Mouse (Mus musculus) olfactory bulb, adult 2 months (tissue): Measurements from ENCODE around the gene Slc7a5.

ENCODE experiments used
- CTCF ChIP-seq: fragments of 200-500 bp; IDR thresholded peaks from 2 replicates; pipeline ENCODE4 v1.5.1; 2012; ENCODE audit warnings: low read depth, mild to moderate bottlenecking, low read length, moderate library complexity; ENCODE audit not compliant: insufficient read depth
- POLR2A ChIP-seq: fragments of 200-500 bp; IDR thresholded peaks from 2 replicates; pipeline ENCODE4 v1.6.1; 2012; ENCODE audit warnings: mild to moderate bottlenecking, low read depth, low read length, moderate library complexity; ENCODE audit not compliant: insufficient read depth

- TF ChIP-seq CTCF = no peak
- no peak for TF ChIP-seq POLR2A
Observed at GRCm38 (mm10) chr8:121875045-121875444, 32.4 kb downstream of the Slc7a5 start.
